Mouse (Mus musculus): ENCODE measurements around the gene C530008M17Rik.

Gene C530008M17Rik

DNA sequence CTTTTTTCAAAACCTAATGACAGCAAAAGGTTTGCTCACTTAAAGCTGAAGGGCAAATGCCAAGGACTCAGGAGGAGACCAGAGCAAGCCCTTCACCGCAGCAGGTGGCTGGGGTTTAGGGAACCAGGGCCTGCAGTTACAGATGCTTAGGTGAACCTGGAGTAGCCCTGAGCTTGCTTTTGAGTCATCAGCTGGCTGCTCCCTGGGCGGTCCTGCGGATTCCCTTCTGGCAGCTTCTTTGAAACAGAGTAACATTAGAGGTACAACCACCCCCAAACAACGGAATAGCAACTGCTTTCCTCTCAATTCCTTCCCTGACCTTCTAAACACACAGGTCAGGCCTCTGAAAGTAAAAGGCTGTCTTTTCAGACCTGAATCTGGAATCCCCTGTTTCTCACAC is 116.5 kb downstream of the C530008M17Rik start:
- DNase-seq (ENCODE audit: low spot score in 2 of 2), result no peak

DNA sequence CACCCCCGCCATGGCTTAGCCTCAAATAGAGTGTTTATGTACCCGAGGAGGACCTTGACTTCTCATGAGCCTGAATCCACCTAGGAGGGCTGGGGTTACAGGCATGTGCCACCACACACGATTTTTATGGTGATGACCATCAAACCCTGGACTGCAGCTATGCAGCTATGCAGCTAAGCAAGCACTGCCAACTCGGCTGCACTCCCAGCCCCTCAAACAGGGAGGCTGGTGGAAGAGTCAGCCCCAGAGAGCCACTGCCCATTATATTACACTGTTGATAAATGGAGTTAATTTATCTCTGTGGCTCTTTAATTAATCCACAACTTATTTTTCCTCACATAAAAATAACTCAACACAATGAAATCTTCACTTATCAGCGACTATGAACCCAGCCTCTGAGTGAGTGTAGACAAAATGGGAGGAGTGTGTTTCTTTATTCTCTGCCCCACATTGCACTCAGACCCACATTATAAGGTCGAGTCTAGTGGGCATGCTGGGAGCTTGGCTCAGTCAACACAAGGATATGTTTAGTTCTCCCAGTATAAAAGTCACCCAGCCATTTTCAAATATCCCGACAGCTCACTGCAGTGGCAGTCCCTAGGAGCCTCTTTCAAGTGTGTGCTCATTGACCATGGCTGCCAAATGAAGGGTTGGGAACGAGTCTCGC is 117.3 kb downstream of the C530008M17Rik start:
- DNase-seq (ENCODE audit: low spot score in 2 of 2), result no peak

DNA sequence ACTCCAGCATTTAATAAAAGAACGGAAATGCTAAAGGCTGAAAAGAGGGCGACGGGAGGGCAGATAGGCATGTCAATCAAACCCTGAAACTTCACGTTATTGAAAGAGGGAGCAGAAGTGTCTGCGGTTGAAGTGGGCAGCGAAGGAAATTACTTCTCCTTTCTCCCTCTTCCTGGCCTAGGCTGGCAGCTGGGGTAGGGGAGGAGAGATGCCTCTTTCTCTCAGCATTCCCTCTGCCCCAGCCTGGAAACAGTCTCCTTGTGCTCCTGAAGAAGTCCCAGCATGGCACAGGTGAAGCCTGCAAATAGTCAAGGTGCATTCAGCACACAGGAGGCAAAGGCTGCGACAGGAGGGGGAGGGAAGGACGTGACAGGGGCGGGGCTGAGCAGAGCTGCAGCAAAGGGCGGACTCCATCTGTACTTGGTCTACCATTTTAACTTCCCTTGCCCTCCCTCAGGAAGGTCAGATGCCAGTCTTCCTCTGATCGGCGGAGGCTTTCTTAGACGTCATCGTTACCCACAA is 122.8 kb downstream of the C530008M17Rik start:
- no peak for DNase-seq (ENCODE audit: low spot score in 2 of 2)

DNA sequence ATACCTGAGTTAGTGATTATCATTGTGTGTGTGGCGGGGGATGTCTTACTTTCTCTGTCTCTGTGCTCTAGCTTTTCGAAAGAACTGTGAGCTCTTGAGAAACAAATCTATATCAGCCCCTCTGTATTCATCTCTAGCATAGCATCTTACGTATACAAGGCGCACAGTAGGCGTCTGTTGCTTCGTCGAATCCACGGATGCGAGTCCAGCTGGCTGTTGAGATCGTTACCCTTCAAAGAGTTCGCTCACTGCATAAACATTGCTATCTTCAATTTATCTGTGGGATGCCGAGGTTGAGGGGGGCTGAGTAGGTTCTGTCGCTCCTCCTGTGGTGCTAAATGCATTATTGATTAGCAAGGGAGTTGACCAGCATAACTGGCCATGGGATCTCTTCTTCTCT is 125.6 kb downstream of the C530008M17Rik start:
- no peak for DNase-seq (ENCODE audit: low spot score in 2 of 2)

GRCm38 (mm10) chr5:76782414-76783103 is 126.2 kb downstream of the C530008M17Rik start:
- DNase-seq (ENCODE audit: low spot score in 2 of 2), result peak in 1 of 2 experiments; percentile 25

GRCm38 (mm10) chr5:76783104-76783441 is 126.8 kb downstream of the C530008M17Rik start:
- DNase-seq (ENCODE audit: low spot score in 2 of 2), result no peak

DNA sequence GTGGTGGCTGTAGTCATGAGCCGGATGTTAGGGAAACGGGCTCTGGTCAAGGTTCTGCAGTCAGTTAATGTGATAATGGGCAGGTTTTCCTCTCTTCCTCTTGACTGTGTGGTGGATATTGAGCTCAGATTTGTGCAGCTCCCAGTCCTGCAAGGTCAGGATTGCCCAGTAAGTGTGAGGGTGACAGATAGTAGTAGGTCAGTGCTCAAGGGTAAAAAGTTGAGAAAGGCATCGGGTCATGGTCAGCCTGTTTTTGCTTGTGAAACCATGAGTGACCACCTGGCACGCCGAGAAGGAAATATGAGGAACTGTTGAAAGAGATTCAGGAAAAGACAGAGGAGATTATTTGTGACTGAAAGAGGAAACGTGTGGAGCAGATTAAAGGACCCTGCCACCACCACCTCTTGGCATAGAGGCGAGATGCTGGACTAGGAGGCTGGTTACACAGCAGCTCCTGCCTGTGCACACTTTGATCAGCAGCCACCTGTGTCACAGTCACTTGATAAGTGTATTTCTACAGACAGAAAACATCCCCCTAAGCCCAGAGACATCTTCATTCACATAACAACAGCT is 127.9 kb downstream of the C530008M17Rik start:
- no peak for DNase-seq (ENCODE audit: low spot score in 2 of 2)

DNA sequence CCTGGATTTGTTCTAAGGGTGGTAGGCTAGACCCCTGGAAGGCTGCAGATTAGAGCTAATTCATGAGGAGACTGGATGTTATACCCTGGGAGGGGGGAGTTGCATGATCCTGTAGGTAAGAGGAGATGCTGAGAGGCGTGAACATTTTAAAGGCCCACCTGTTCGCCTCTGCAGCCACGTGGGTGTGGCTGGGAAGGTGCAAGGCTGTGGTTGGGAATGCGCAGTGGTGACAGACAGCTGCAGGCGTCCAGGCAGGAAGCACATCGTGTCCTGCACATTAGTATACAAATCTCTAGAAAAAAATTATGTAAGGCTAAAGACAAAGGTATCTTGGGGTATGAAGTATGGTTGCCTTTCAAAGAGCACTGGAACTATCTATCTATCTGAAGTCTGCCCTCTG is 128.7 kb downstream of the C530008M17Rik start:
- no peak for DNase-seq (ENCODE audit: low spot score in 2 of 2)

DNA sequence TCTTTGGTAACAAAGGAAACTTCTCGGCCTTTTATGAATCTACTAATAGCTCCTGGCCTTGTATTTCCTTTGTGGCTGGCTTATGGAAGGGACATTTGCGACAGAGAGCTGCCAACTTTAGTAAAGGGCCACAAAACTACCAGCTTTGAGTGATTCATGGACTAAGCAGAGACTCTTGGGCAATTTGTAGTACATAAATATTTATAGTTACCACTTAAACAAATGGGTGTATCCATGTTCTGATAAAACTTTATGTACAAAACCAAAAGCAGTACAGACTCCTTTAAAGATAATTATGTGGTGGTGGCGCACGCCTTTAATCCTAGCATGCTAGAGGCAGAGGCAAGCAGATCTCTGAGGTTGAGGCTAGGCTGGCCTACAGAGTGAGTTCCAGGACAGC is 133.6 kb downstream of the C530008M17Rik start:
- DNase-seq (ENCODE audit: low spot score in 2 of 2), result no peak

- no peak for DNase-seq (ENCODE audit: low spot score in 2 of 2)
Observed at GRCm38 (mm10) chr5:76791280-76791679, 135.0 kb downstream of the C530008M17Rik start.

DNA sequence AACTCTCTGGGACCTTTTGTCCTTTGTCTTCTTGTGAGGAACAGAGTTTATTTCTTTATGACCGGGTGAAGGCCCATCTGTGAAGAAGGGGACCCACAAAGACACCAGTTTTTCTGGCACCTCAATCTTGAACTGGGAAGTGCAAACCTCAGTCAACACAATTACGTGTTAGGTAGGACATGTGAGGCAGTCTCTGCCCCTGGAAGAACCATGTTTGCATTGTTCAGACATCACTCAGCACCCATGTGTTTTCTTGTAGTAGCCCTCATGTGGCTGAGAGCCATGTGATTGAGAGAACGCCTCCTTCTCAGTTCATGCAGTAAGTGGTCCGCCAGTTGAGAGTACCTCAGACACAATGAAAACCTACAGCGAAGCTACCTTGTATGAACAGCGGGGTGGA is 136.4 kb downstream of the C530008M17Rik start:
- no peak for DNase-seq (ENCODE audit: low spot score in 2 of 2)

GRCm38 (mm10) chr5:76798043-76798442 is 141.7 kb downstream of the C530008M17Rik start:
- no peak for DNase-seq (ENCODE audit: low spot score in 2 of 2)

GRCm38 (mm10) chr5:76799471-76799870 is 143.2 kb downstream of the C530008M17Rik start:
- no peak for DNase-seq (ENCODE audit: low spot score in 2 of 2)

DNA sequence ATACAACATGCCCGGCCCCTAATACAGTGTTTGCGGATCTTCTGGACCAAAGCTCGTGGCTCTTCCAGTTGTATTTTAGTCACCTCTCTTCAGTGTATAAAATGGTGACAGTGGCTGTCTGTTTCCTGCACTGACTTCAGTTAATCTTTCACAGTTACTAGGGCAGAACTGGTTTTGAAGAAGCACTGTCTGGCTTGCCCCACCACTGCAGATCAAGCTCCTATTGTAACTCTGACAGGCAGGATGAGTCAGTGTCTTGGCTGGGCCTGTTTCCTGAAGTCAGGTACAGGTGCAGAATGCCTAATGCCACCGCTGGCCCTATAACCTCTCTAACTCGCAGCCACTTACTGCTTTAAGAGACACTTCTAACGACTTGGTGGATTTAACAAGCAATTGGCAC is 152.7 kb downstream of the C530008M17Rik start:
- no peak for DNase-seq (ENCODE audit: low spot score in 2 of 2)

GRCm38 (mm10) chr5:76815035-76815434 is 158.7 kb downstream of the C530008M17Rik start:
- DNase-seq (ENCODE audit: low spot score in 2 of 2), result peak in 1 of 2 experiments; percentile 54

- DNase-seq (ENCODE audit: low spot score in 2 of 2), result peak in 1 of 2 experiments; percentile 23
Observed at GRCm38 (mm10) chr5:76815786-76816455, 159.6 kb downstream of the C530008M17Rik start.

DNA sequence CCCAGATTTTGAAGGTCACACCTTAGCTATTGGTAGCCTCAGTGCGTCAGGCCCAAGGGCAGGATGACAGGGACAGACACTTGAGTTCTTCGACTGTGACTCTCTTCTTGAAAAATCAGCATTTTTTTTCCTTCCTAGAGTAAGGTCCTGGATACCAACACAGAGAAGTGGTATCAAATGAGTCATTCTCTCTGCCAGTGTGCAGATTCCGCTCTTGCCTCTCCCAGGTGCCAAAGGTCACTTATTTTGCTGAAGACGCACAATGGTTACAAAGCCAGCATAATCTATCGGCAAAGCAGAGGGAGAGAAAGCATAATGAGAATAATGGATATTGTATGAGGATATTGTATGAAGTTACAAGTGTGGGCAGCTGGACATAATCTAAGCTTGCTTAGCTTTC is 160.4 kb downstream of the C530008M17Rik start:
- no peak for DNase-seq (ENCODE audit: low spot score in 2 of 2)

DNA sequence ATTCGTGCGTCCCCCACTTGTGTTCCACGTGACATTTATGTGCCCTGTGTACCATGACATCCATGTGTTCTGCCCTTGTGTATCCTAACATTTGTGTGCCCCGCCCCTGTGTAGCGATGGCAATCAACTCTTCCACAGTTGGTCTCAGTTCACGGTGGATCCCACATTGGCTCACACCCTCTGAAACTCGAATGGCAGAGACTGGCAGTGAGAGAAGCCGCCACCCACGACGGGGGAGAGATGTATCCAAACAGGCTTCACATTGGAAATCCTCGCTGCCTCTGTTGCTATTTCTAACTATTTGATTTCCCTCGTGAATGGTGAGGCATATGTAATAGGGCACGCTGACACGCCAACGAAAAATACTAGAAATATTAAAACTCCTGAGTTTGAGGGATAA is 161.4 kb downstream of the C530008M17Rik start:
- DNase-seq (ENCODE audit: low spot score in 2 of 2), result no peak

GRCm38 (mm10) chr5:76818807-76819206 is 162.5 kb downstream of the C530008M17Rik start:
- DNase-seq (ENCODE audit: low spot score in 2 of 2), result no peak

DNA sequence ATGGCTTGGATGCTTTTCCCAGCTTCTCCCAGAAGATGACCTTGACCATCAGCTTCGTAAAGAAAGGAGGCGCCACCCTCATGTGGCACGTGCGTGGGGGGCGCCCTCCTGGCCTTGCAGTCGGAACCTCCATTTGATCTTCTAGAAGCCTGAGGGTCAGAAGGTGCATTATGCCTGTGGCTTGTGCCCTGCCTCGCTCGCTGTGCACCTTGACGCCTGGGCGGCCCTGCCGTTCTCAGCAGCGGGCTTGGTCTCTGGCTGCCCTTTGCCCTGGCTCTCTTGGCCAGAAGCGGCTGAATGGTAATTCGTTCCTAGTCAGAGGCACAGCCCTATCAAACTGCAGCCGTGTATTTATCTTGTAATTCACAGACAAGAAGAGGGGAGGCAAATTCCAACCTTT is 165.8 kb downstream of the C530008M17Rik start:
- DNase-seq (ENCODE audit: low spot score in 2 of 2), result no peak

GRCm38 (mm10) chr5:76828527-76829240 is 172.4 kb downstream of the C530008M17Rik start:
- DNase-seq (ENCODE audit: low spot score in 2 of 2), result no peak
